Mouse (Mus musculus) small intestine, adult 2 months (tissue): ENCODE results near the gene Actr3b.

Experiments used
- CTCF ChIP-seq: fragments of 200-500 bp; IDR thresholded peaks from 2 replicates; pipeline ENCODE4 v1.5.1; 2012; ENCODE audit warnings: low read depth, mild to moderate bottlenecking, control low read depth, inconsistent platforms, low read length, moderate library complexity, mixed read lengths; ENCODE audit not compliant: insufficient replicate concordance, insufficient read length; ENCODE audit errors: extremely low read depth
- POLR2A ChIP-seq: fragments of 200-500 bp; IDR thresholded peaks from 2 replicates; pipeline ENCODE4 v1.6.1; 2012; ENCODE audit warnings: low read depth, mild to moderate bottlenecking, control low read depth, inconsistent platforms, low read length, moderate library complexity

GRCm38 (mm10) chr5:25773921-25774790 is 14.4 kb downstream of the Actr3b start:
- TF ChIP-seq CTCF, result no peak
- TF ChIP-seq POLR2A, result no peak
